Mouse (Mus musculus) liver, postnatal 0 days (tissue): ENCODE results near the gene Prss42.

Experiments used
- CTCF ChIP-seq: sonication (generic); IDR thresholded peaks from 2 replicates; pipeline ENCODE4 v1.5.1; 2016; ENCODE audit warnings: antibody characterized with exemption, low read depth
- EP300 ChIP-seq: IDR thresholded peaks from 2 replicates; pipeline ENCODE4 v1.6.1; 2016; ENCODE audit warnings: antibody characterized with exemption, low read depth, mild to moderate bottlenecking

- TF ChIP-seq CTCF (no peak), EP300 (no peak)
Measured at GRCm38 (mm10) chr9:110788169-110788568, 9.8 kb upstream of the Prss42 start.
